Mouse (Mus musculus): ENCODE data around the gene Megf8. TPM values are rescaled to one million over a fixed set of nuclear protein-coding genes. Genes with fewer than 3 reads are reported as not detected.
"Not testable (repeated sequence)": the region's sequence is repeated elsewhere in the genome, so short reads cannot be mapped to it uniquely, and the experiment has no call there.

Gene Megf8
- polyA plus RNA-seq, 1 experiment from 2014 or later, result 22.3 TPM

GRCm38 (mm10) chr7:25325431-25325830 is 8.5 kb downstream of the Megf8 start:
- H3K4me3 ChIP-seq; H3K27me3 ChIP-seq; H3K27ac ChIP-seq (replicated peaks); H3K9me3 ChIP-seq; ATAC-seq (replicated peaks); H3K4me2 ChIP-seq (replicated peaks); H3K9ac ChIP-seq (replicated peaks): not testable (repeated sequence)
- 94% methylated on average over 6 of the region's 6 CpGs for WGBS
- H3K36me3 ChIP-seq, result peaks cover 12% of the 10 kb centered on the region
- H3K4me1 ChIP-seq, result peaks cover 12% of the 10 kb centered on the region

GRCm38 (mm10) chr7:25326233-25326632 is 9.3 kb downstream of the Megf8 start:
- no peak overlapping the region for H3K9ac ChIP-seq (replicated peaks)
- H3K9me3 ChIP-seq, result no peaks in the 10 kb centered on the region
- H3K27me3 ChIP-seq, result no peaks in the 10 kb centered on the region
- peaks cover 20% of the 10 kb centered on the region for H3K36me3 ChIP-seq
- peaks cover 10% of the 10 kb centered on the region for H3K4me1 ChIP-seq
- H3K27ac ChIP-seq (replicated peaks), result no peak overlapping the region
- WGBS, result 86% methylated on average over 8 of the region's 8 CpGs
- H3K4me2 ChIP-seq (replicated peaks), result no peak overlapping the region
- no peak overlapping the region for H3K4me3 ChIP-seq
- no peak for ATAC-seq (replicated peaks)

GRCm38 (mm10) chr7:25333596-25334307 is 16.8 kb downstream of the Megf8 start:
- 38% methylated on average over 16 of the region's 16 CpGs for WGBS
- Histone ChIP-seq H3K36me3 (peaks cover 49% of the 10 kb centered on the region), H3K27ac (replicated peaks) (no peak overlapping the region), H3K27me3 (no peaks in the 10 kb centered on the region), H3K4me3 (no peak overlapping the region), H3K4me1 (no peaks in the 10 kb centered on the region), H3K4me2 (replicated peaks) (no peak overlapping the region), H3K9me3 (no peaks in the 10 kb centered on the region), H3K9ac (replicated peaks) (no peak overlapping the region)
- 0 out of 2 replicates have a peak, but pooled peaks have one; percentile 43 for ATAC-seq (replicated peaks)

GRCm38 (mm10) chr7:25334472-25334871 is 17.5 kb downstream of the Megf8 start:
- H3K4me3 ChIP-seq, result no peak overlapping the region
- H3K4me2 ChIP-seq (replicated peaks), result no peak overlapping the region
- no peaks in the 10 kb centered on the region for H3K9me3 ChIP-seq
- H3K9ac ChIP-seq (replicated peaks), result no peak overlapping the region
- no peak for ATAC-seq (replicated peaks)
- no peaks in the 10 kb centered on the region for H3K27me3 ChIP-seq
- 82% methylated on average over 12 of the region's 12 CpGs for WGBS
- H3K27ac ChIP-seq (replicated peaks), result no peak overlapping the region
- H3K36me3 ChIP-seq, result peaks cover 49% of the 10 kb centered on the region
- H3K4me1 ChIP-seq, result no peaks in the 10 kb centered on the region

GRCm38 (mm10) chr7:25339329-25339728 is 22.4 kb downstream of the Megf8 start:
- peaks cover 47% of the 10 kb centered on the region for H3K36me3 ChIP-seq
- H3K4me2 ChIP-seq (replicated peaks), result no peak overlapping the region
- WGBS, result 94% methylated on average over 9 of the region's 9 CpGs
- H3K4me1 ChIP-seq, result no peaks in the 10 kb centered on the region
- no peak overlapping the region for H3K27ac ChIP-seq (replicated peaks)
- H3K9me3 ChIP-seq, result no peaks in the 10 kb centered on the region
- H3K9ac ChIP-seq (replicated peaks), result no peak overlapping the region
- no peaks in the 10 kb centered on the region for H3K27me3 ChIP-seq
- no peak overlapping the region for H3K4me3 ChIP-seq
- ATAC-seq (replicated peaks), result no peak

GRCm38 (mm10) chr7:25341000-25341784 is 24.2 kb downstream of the Megf8 start:
- WGBS, result 66% methylated on average over 19 of the region's 20 CpGs
- peaks cover 40% of the 10 kb centered on the region for H3K36me3 ChIP-seq
- H3K4me3 ChIP-seq, result no peak overlapping the region
- peak overlapping the region; percentile 62 for H3K27ac ChIP-seq (replicated peaks)
- peak; percentile 65 for ATAC-seq (replicated peaks)
- no peak overlapping the region for H3K9ac ChIP-seq (replicated peaks)
- H3K4me1 ChIP-seq, result no peaks in the 10 kb centered on the region
- H3K9me3 ChIP-seq, result no peaks in the 10 kb centered on the region
- no peaks in the 10 kb centered on the region for H3K27me3 ChIP-seq
- no peak overlapping the region for H3K4me2 ChIP-seq (replicated peaks)

- Histone ChIP-seq H3K9me3 (no peaks in the 10 kb centered on the region), H3K4me3 (no peak overlapping the region), H3K27me3 (no peaks in the 10 kb centered on the region), H3K4me2 (replicated peaks) (no peak overlapping the region), H3K36me3 (peaks cover 74% of the 10 kb centered on the region), H3K4me1 (no peaks in the 10 kb centered on the region), H3K9ac (replicated peaks) (no peak overlapping the region), H3K27ac (replicated peaks) (no peak overlapping the region)
- ATAC-seq (replicated peaks), result no peak
- WGBS, result 90% methylated on average over 8 of the region's 8 CpGs
Observed at GRCm38 (mm10) chr7:25348861-25349260, 31.9 kb downstream of the Megf8 start.

GRCm38 (mm10) chr7:25358721-25359206 is 41.8 kb downstream of the Megf8 start:
- 58% methylated on average over 19 of the region's 19 CpGs for WGBS

GRCm38 (mm10) chr7:25363151-25363550 is 46.2 kb downstream of the Megf8 start:
- Histone ChIP-seq H3K4me1 (peaks cover 14% of the 10 kb centered on the region), H3K4me3 (no peak overlapping the region), H3K4me2 (replicated peaks) (no peak overlapping the region), H3K27ac (replicated peaks) (no peak overlapping the region), H3K9me3 (no peaks in the 10 kb centered on the region), H3K9ac (replicated peaks) (no peak overlapping the region), H3K27me3 (peaks cover 15% of the 10 kb centered on the region), H3K36me3 (peaks cover 48% of the 10 kb centered on the region)
- no peak for ATAC-seq (replicated peaks)
- WGBS, result 86% methylated on average over 19 of the region's 19 CpGs

More at GRCm38 (mm10) chr7:25358721-25359206, 41.8 kb downstream of the Megf8 start:
- H3K4me2 ChIP-seq (replicated peaks), result no peak overlapping the region
- no peaks in the 10 kb centered on the region for H3K27me3 ChIP-seq
- H3K27ac ChIP-seq (replicated peaks), result no peak overlapping the region; the same call in 1 of the 2 replicates
- peaks cover 49% of the 10 kb centered on the region for H3K36me3 ChIP-seq
- H3K4me1 ChIP-seq, result no peaks in the 10 kb centered on the region
- peak; percentile 62; the same call in 1 of the 2 replicates for ATAC-seq (replicated peaks)
- no peaks in the 10 kb centered on the region for H3K9me3 ChIP-seq
- H3K9ac ChIP-seq (replicated peaks), result no peak overlapping the region
- no peak overlapping the region for H3K4me3 ChIP-seq

GRCm38 (mm10) chr7:25363632-25364031 is 46.7 kb downstream of the Megf8 start:
- H3K27me3 ChIP-seq, result peaks cover 20% of the 10 kb centered on the region
- H3K4me2 ChIP-seq (replicated peaks), result no peak overlapping the region
- H3K36me3 ChIP-seq, result peaks cover 46% of the 10 kb centered on the region
- H3K9me3 ChIP-seq, result no peaks in the 10 kb centered on the region
- H3K9ac ChIP-seq (replicated peaks), result no peak overlapping the region
- peaks cover 15% of the 10 kb centered on the region for H3K4me1 ChIP-seq
- WGBS, result 92% methylated on average over 17 of the region's 17 CpGs
- no peak overlapping the region for H3K4me3 ChIP-seq
- H3K27ac ChIP-seq (replicated peaks), result no peak overlapping the region
- ATAC-seq (replicated peaks), result no peak

GRCm38 (mm10) chr7:25365937-25366625 is 49.1 kb downstream of the Megf8 start:
- ATAC-seq (replicated peaks), result peak; percentile 36; the same call in 1 of the 2 replicates
- Histone ChIP-seq H3K4me1 (peaks cover 18% of the 10 kb centered on the region), H3K27me3 (peaks cover 27% of the 10 kb centered on the region), H3K9me3 (no peaks in the 10 kb centered on the region), H3K27ac (replicated peaks) (no peak overlapping the region), H3K36me3 (peaks cover 24% of the 10 kb centered on the region), H3K4me3 (no peak overlapping the region), H3K9ac (replicated peaks) (no peak overlapping the region), H3K4me2 (replicated peaks) (no peak overlapping the region)
- 11% methylated on average over 13 of the region's 13 CpGs for WGBS
